Mouse (Mus musculus) spleen, adult 2 months (tissue): ENCODE measurements around the gene Olfr1133.

Experiments
- CTCF ChIP-seq: fragments of 200-500 bp; IDR thresholded peaks from 2 replicates; pipeline ENCODE4 v1.5.1; 2011; ENCODE audit warnings: mild to moderate bottlenecking, inconsistent platforms; ENCODE audit not compliant: insufficient read depth, insufficient read length, insufficient replicate concordance; ENCODE audit errors: extremely low read depth
- POLR2A ChIP-seq: fragments of 200-500 bp; IDR thresholded peaks from 2 replicates; pipeline ENCODE4 v1.6.1; 2011; ENCODE audit warnings: low read depth, low read length, inconsistent platforms

DNA sequence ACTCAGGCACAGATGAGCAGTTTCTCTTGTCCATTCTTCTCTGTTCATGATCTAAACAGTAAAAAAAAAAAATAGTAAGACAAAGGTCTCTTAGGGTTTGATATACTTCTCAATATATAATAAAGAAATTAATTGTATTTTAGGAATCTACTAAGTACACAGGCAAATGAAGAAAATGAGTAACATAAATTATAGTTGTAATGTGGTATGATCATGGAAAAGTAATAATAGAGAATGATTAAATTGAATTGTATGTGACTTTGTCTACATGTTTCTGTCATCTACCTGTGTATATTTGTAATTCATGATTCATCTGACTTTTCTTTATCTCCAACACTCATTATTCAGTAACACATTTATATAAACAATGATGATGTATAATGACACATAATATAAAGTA lies 46.7 kb upstream of the Olfr1133 start, which contains the start of gene Olfr1136:
- TF ChIP-seq CTCF (no peak), POLR2A (no peak)
